Mouse (Mus musculus) kidney, postnatal 10 days (tissue): ENCODE results near the gene Uspl1.
A peak's percentile ranks its signal among the peaks of the same experiment; 100 is the strongest.
"Not testable (repeated sequence)": the region's sequence is repeated elsewhere in the genome, so short reads cannot be mapped to it uniquely, and the experiment has no call there.

Experiments
- DNase-seq: peaks from one replicate; pipeline ENCODE4 v3.0.0; 2021; ENCODE audit warnings: mixed read lengths

The Uspl1 gene

DNA sequence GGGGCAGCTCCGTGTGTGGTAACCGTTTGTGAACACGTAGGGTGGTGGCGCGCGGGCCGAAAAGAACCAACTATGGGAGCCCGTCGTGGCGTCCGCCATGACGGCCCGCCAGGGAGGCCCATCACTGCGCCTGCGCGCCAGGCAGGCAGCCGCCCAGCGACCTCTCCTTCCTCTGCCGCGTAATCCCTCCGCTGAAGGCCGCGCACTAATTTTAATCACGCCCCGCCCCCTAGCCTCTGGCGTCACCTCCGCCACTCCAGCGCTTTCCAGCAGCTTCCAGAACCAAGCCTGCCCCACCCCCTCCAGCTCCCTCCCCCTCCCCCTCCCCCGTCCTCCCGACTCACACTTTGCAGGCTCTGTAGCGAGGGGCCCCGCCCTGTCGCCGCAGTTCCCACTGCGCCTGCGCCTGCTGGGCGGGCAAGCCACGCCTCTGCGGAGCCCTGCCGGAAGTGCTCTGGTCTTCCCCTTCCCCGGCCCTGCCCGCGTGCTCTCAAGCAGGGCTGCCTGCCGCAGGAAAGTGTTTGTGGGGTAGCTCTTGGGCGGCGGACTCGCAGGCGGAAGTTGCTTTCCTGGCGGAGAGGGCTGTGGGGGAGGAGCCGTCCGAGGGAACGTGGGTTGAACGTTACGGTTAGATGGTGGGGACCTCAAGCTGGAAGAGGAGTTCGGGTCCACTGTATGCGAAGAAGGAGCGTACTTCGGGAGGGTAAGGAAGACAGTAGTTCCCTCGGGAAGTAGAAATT is at the start of gene Uspl1, which contains the start of gene Hmgb1:
Uspl1 (plus strand) TSS at position 247 of the 740 bp plus-strand sequence.
Hmgb1 (minus strand) TSS at position 386 of the 740 bp plus-strand sequence.
- peak; percentile 99 for DNase-seq

DNA sequence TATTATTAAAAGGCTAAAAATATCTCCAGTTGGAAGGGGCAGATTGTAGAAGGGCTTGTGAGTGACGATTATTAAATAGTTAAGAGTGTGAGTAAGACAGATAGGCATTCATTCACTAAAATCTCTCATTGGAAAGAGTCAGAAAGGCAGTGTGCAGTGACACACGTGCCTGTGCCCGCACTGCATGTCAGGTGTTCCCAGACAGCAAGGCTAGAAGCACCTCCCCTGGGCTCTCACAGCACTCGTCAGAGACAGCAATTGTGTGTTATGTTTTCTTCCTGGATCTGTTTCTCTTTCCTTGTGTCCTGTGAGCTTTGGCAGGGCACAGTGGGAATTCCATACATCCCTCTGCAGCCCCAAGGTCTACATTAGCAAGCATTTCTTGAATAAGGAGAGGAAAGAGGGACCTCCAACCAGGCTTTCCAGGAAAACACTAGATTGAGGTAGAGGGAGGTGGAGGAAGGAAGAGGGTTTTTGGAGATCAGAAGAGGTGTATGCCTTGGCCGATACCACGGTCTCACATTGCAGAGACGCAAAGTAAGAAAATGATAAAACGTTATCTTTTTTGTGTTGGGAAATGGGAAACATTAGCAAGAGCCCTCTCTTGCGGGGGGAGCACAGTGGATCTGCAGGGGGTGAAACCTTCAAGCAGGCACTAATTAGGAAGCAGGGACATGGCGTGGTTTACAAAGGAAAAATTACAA is 49.2 kb upstream of the Uspl1 start:
- DNase-seq, result no peak

DNA sequence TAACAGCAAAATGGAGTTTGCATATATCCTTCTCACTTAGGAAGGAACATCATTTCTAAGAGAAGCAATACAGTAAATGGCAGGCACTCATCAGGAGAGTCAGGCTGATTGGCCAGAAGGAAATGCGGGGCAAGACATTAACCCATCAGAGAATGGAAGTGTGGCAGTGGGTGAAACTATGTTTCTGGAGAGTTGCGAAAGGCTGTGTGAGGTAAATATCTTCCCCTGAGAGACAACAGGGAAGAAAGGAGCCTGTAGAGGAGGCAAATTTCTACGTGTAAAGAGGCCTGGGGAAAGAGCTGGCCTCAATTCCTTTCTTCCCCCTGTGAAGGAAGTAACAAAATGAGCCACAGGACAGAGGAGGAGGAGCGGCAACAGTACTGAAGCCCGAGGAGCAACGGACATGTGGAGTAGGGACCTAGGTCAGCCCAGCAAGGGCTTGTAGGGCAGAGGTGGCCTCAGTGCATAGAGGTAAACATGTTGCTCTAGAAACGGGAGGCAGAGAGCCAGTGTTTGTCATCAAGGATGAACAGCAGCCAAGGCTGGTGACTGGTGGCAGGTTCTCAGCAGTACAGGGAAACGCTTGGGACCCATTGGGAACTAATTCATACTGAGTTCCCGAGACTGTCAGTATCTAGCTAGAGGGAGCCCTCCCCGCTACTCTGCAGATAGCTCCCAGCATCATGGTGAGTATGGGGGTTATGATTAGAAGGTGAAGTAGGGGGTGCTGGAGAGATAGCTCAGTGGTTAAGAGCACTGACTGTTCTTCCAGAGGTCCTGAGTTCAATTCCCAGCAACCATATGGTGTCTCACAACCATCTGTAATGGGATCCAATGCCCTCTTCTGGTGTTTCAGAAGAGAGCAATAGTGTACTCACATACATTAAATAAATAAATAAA is 48.4 kb upstream of the Uspl1 start:
- DNase-seq, result no peak

DNA sequence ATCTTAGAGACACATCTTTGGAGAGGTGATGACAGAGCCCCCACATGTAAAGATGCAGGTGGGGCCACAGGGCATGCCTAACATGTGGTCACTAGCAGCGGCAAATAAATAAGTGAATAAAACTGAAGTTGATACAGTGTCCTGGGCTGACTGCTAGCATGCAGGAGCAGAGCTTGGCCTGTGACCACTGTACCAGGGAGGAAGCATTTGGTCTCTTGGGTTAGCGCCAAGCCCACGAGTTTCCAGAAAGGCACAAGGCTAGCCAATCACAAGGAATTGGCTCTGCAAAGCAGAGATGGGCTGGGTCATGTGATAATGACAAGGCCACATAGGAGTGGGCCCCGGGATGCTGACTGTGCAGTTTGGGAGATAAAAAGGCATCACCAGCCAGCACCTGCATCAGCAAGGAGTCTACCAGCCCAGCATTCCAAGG is 47.2 kb upstream of the Uspl1 start:
- peak; percentile 49 for DNase-seq

DNA sequence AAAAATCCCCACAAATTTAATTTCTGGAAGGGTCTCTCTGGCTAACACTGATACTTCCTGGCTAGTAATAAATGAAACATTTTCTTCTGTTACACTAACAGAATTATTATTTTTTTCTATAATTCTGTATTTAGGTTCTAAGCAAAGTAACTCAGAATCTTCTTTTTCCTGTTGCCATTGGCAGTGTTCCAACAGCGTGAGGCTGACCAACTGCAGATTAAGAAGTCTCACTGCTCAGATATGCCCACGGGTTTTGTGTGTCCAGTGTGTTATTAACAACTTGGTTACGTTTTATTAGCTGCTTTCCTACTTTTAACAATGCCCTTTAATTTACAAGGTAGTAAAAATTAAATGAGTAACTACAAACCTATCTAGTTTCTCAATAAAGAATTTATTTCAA is 46.7 kb upstream of the Uspl1 start:
- DNase-seq, result peak; percentile 27

DNA sequence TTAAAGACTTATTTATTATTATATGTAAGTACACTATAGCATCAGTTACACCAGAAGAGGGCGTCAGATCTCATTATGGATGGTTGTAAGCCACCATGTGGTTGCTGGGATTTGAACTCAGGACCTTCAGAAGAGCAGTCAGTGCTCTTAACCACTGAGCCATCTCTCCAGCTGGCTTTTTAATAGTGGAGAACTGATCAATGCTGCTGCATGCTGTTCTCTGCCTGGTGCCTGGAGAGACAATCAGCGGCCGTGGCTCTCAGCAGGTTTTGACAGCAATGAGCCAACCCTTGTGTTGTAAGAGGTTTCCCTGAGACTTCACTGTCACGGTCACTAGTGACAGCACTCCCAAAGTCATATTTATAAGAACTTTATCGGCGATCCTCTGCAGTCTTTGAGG is 46.1 kb upstream of the Uspl1 start:
- DNase-seq, result not testable (repeated sequence)

DNA sequence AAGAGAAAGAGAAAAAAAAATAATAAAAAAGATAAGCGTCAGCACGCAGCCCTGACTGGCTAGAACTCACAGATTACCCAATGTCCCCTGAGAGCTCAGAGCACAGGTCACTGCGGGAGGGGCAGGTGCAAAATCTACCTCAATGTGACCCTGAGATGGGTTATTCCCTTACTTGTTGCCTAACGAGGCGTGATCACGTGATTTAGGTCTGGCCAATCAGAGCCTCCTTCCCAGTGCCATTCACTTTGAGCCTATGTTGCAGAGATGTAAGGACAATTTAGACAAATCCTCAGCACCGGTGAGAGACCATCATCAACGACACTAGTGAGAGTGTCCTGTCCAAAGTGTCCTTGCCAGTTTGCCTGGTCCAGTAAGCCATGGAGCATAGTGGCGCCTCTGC is 43.8 kb upstream of the Uspl1 start:
- DNase-seq, result no peak

DNA sequence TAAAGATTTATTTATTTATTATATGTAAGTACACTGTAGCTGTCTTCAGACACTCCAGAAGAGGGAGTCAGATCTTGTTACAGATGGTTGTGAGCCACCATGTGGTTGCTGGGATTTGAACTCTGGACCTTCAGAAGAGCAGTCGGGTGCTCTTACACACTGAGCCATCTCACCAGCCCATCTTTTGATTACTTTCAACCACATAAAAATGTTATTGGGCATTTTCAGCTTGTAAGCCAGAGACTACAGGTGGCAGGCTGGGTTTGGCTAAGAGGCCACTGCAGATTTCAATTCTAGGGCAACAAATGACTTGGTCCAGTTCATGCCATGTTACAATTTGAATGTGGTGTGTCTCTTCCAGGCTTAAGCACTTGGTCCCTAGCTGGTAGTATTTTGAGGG is 43.0 kb upstream of the Uspl1 start:
- DNase-seq, result not testable (repeated sequence)

DNA sequence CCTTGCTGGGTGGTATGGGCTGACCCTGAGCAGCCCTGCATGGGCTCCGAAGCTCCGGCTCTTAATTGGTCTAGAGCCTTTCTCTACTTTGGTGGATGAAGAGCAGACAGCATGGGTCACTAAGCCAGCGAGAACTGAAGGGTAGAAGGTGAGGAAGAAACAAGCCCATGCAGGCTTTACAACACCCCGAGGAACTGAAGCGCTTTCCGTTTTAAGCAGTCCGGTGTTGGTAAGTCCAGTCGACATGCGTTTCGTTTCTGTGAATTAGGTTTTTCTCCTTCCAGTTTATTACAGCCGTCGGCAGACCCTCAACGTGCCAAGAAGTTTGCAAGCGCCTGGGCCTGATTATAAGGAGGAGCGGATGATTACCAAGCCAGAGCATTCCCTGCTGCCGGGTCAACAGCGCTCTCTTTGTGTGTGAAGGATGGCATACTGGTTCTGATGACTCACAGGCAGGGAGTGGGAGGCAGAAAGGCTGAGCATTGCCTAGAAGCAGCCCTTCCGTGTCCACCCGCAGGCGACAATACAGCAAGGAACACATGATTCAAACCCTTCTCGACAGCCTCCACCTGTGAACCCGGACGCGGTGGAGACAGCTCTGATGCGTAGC is 40.3 kb upstream of the Uspl1 start:
- DNase-seq, result peak; percentile 15

DNA sequence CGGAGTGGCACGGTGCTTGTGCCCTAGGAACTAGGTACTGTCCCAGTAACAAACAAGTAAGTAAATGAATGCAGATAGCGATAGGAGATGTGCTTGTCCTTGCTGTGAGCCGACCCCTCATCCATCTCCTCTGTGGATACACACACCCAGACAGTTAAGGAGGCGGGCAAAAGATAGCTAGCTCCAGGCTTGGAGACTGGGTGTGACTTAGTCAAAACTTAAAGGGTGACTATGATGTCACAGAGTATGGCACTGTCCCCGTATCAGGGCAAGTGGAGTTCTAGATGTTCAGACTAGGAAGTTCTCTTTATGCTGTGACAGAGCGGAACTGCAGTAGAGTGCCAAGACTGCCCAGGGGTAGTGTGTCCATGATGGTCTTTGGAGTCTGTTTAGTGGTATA is 37.5 kb upstream of the Uspl1 start:
- no peak for DNase-seq

DNA sequence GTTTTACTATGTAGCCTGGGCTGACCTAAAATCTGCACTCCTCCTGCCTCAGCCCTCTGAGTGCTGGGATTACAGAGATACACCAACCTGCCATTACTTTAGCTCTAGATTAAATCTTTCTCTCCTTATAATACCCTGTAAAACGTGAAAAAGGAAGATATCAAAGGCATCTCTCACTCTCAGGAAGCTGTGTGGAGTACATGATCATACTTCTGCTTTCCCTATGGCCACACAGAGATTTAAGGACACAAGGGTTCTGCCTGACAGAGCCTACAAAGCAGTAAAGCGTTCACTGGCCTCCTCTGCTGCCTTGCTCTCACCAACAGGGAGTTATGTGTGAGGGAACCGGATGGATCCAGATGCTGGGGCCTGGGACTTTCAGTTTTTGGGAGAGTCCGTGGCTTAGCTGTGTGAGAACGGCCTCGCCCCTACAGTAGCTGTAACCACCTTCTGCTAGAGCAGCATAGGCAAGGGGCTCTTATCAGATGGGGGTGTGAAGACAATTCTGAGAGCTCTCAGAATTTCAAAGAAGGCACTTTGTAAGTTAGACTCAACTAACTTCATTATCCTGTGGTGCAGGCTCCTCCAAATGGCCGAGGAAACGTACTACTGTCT is 36.7 kb upstream of the Uspl1 start:
- DNase-seq, result no peak

DNA sequence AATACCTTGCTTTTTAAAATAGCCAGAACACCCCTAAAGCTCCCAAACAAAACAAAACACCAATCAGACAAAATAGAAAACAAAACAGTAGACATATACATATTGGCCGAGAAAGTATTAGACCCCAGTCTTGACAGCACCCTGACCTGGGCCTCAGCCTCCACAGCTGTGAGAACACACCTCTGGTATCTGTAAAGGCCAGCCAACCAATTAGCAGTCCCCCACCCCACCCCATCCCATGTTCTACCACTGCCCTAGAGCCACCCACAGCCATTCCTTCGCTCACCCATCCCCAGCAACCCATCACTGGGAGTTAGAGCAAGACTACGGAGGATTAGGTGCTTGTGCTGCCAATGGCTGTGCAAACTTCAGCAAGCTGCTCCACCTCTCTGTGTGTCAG is 33.3 kb upstream of the Uspl1 start:
- no peak for DNase-seq

DNA sequence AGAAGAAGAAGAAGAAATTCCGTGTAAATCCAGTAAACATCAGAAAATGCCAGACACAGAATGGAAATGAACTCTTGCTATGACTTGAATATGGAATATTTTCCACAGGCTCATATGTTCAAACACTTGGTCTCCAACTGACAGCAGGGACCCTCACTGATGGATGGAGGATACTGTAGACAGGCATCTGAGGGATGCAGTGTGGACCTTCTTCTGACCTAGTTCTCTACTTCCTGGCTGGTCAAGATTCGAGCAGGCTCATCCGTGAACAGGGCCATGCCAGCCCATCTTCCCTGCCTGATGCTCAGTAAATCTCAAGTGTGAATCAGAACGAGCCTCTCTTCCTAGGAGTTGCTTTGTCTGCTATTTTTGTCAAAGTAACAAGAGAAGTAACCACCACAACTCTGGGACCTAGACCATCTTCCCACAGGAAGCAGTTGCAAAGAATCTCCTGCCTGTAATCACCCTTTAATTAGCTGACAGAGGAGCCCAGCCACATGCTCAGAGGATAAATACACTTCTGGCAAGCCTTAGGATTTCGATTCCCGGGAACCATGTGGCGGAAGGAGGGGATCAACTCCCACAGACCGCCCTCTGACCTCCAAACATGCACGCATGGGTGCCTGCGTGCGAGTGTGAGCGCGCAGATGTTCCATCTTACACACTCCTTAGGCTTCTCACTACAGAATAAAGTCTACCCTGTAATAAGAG is 31.9 kb upstream of the Uspl1 start:
- peak; percentile 53 for DNase-seq

DNA sequence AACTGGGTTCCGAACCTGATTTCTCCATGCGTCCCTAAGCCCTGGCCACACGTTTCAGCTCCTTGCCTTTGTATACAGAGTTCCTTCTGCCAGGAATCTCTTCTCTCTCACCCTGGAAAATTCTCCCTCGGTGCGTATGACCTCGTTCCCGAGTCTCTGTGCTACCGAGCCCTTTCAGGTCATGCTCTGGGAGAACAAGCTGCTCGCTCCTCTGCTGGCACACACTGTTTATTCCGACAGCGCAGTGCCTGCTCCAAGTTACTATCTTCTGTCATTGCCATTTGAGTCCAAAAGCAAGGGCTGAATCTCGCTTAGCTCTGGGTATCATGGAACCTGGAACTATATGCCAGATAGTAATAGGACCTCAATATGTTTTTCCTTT is 31.4 kb upstream of the Uspl1 start:
- DNase-seq, result no peak

DNA sequence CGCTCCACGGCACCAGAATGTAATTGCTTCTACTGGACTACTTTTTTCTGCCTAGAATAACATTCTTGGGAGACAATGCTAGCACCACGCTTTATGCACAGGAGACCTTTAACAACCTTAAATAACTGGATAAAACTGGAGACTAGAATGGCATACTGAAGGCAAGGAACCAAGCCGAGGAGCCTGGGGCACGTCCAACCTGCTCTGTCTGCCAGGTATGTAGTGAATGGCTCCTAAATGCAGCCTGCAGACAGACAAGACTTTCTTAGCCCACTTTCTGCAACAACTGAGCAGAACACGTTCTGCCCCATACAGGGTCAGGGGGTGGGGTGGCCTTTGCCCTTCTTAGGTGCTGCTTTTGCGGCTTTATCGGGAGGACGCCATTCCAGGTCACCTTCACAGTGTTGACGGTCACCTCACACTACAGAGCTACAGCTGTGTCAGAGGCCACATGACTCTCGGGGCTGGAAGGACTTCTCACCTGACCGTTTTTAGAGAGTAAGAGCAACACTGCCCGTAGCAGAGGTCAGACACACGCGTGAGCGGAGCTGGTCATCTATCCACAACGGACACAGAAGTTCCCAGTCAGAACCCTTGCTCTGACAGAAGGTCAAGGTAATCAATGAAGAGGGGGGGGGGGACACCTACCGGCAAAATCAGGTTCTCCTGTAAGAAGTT is 27.1 kb upstream of the Uspl1 start:
- peak; percentile 18 for DNase-seq

DNA sequence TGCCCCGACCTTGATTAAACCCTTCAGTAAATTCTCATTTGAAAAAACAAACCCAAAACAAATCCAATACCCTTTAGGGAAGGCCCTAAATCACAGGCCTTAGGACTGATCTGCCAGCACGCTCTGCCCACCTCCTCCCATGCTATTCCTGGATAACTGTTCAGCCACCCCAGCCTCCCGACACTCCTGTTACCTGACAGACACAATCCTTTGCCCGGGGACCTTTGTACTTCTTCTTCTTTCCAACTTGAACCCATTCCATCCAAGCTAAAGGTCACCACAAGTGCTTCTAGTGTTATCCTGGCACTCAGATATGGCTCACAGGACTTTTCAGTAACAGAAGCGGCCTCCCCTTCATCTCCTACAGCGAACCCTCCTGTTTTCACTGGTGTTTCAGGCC is 25.1 kb upstream of the Uspl1 start:
- no peak for DNase-seq

DNA sequence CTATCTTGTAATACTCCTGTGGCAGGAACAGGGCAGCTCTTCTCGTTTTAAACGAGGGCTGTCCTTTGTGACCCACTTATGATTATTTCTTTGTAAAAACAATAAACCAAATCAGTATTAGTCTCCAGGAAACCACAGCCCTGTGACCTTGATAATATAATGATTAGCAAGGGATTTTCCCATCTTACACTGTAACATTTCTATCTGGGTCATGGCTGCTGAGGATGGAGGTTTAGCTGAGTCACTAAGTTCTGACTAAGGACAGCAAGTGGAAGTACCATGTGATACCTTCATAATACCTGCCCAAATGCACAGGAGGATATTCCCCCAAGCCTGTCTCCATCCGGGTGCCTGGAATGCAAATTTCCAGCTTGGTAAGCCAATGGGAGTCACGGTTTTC is 23.7 kb upstream of the Uspl1 start:
- no peak for DNase-seq

DNA sequence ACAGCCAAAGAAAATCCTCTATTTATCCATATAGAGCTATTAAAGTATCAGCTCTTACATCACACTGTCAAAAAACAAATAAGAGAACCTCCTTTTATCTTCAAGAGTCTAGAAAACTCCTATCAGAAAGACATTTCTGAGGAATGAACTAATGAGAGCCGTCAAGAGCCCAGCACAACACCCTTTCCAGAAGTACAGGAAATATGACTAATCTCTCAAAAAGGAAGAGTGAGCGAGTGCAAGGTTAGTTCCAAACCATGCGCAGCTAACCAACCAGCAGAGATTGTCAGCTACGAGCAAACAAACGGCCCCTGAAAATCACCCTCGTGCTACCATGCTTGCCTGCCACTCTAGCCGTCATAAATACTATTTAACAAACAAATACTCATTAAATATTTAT is 21.3 kb upstream of the Uspl1 start:
- DNase-seq, result no peak

DNA sequence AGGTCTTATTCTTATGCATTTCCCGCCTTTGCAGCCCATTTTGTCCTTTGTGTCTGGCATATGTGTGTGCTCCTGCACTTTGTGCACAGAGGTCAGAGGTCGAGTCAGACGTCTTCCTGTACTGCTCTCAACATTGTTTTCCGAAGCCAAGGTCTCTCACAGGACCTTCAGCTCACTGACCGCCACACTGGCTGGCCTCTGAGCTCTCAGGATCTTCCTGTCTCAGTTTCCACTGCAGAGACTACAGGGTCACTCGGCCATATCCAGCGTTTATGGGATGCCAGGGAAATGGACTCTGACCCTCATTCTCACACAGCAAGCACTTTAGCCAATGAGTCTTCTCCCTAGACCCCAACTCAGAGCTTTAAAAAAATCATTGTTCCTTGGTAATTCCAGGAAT is 19.3 kb upstream of the Uspl1 start:
- DNase-seq, result peak; percentile 21

DNA sequence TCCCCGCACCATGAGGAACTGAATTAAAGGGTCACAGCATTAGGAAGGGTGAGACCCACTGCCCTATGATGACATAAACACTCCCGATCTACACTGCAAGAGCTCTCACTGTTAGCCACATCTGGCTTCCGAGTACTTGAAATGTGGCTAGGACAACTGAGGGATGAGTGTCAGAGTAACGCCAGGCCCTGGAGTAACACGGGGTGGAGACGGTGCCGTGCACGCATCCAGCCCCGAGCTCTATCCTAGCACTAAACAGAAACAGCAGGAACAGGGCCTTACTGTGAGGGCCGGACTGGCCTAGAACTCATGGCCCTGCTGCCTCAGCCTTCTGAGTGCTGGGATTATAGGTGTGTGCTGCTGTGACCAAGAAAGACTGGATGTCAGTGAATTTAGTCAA is 18.1 kb upstream of the Uspl1 start:
- no peak for DNase-seq

DNA sequence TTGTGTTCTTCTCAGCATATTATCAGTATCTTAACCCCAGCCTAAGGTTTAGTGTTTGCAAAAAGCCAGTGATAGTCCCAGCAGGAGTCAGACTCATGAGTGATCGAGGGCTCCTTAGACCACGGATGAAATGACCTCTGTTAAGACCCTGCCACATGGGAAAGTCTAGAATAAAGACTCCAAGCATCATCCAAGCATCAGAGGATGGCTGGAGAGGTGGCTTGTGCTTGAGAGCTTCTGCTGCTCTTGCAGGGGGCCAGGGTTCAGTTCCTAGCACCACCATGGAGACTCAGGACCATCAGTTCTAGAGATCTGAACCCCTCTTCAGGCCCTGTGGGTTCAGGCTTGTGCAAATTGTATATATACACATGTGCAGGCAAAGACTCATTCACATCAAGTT is 16.1 kb upstream of the Uspl1 start:
- DNase-seq, result no peak
